Mouse (Mus musculus) limb, embryonic 14.5 days (tissue): Measurements from ENCODE around the gene Ncf1. TPM values are rescaled to one million over a fixed set of nuclear protein-coding genes. Genes with fewer than 3 reads are reported as not detected.

Experiments used
- ATAC-seq: fragments of 200-750 bp; cut with Nextera tagmentation; 2 replicates; pipeline ENCODE4 v1.8.0; 2017; ENCODE audit warnings: low read depth, moderate number of reproducible peaks, moderate TSS enrichment; ENCODE audit not compliant: low FRiP score
- DNase-seq: peaks from one replicate; pipeline ENCODE4 v3.0.0-alpha.2; 2015; ENCODE audit warnings: low spot score
- H3K27ac ChIP-seq: fragments of 300-500 bp; sonication (generic); replicated peaks from 2 replicates; pipeline ENCODE4 v1.5.1; 2014; ENCODE audit warnings: low read depth, mild to moderate bottlenecking, low read length, moderate library complexity, mixed read lengths
- H3K27me3 ChIP-seq: fragments of 300-500 bp; sonication (generic); 2 replicates; pipeline ENCODE4 v1.6.1; 2014; ENCODE audit warnings: low read length, mixed read lengths; ENCODE audit not compliant: control insufficient read depth, insufficient read depth
- H3K36me3 ChIP-seq: fragments of 300-500 bp; sonication (generic); 2 replicates; pipeline ENCODE4 v1.6.1; 2014; ENCODE audit warnings: mild to moderate bottlenecking, low read length, moderate library complexity, mixed read lengths; ENCODE audit not compliant: control insufficient read depth, insufficient read depth
- H3K4me1 ChIP-seq: fragments of 300-500 bp; sonication (generic); 2 replicates; pipeline ENCODE4 v1.6.1; 2014; ENCODE audit warnings: antibody characterized with exemption, low read length, mixed read lengths; ENCODE audit not compliant: control insufficient read depth, insufficient read depth
- H3K4me2 ChIP-seq: fragments of 300-500 bp; sonication (generic); replicated peaks from 2 replicates; pipeline ENCODE4 v1.6.1; 2014; ENCODE audit warnings: low read depth, mild to moderate bottlenecking, low read length, moderate library complexity; ENCODE audit not compliant: severe bottlenecking
- H3K4me3 ChIP-seq: fragments of 300-500 bp; sonication (generic); replicated peaks from 2 replicates; pipeline ENCODE4 v1.5.1; 2014; ENCODE audit warnings: low read length
- H3K9ac ChIP-seq: fragments of 300-500 bp; sonication (generic); 2 replicates; pipeline ENCODE4 v1.6.1; 2014; ENCODE audit warnings: mild to moderate bottlenecking, low read depth, low read length, moderate library complexity; ENCODE audit not compliant: severe bottlenecking
- H3K9me3 ChIP-seq: fragments of 300-500 bp; sonication (generic); 2 replicates; pipeline ENCODE4 v1.6.1; 2016; ENCODE audit warnings: low read length; ENCODE audit not compliant: control insufficient read depth
- POLR2A ChIP-seq: fragments of 200-500 bp; IDR thresholded peaks from 2 replicates; pipeline ENCODE4 v1.8.0; 2012; ENCODE audit warnings: inconsistent platforms, mild to moderate bottlenecking, moderate library complexity, borderline replicate concordance; ENCODE audit not compliant: insufficient read depth, insufficient read length; ENCODE audit errors: extremely low read depth
- WGBS: fragments of 180-500 bp; shearing (Covaris S2); extraction: QIAGEN DNeasy Blood & Tissue Kit; methylation state at CpG from one replicate; pipeline ENCODE4 v1.1.7; 2014; 5-methylcytosine and 5-hydroxymethylcytosine counted together
- polyA plus RNA-seq, 2 experiments: library from polyadenylated mRNA; depleted of rRNA in 1 of 2; stranded (reverse) in 1 of 2; unstranded in 1 of 2; fragments of >200 nt; fragmentation: Nextera tagmentation in 1 of 2; extraction: Ambion mirVana in 1 of 2; gene quantifications; 2 replicates each; pipeline versions ENCODE4 v1.2.1 to v1.2.3; 2012 to 2014

The Ncf1 gene
- polyA plus RNA-seq, 2 experiments: 8.3 to 8.4 TPM

DNA sequence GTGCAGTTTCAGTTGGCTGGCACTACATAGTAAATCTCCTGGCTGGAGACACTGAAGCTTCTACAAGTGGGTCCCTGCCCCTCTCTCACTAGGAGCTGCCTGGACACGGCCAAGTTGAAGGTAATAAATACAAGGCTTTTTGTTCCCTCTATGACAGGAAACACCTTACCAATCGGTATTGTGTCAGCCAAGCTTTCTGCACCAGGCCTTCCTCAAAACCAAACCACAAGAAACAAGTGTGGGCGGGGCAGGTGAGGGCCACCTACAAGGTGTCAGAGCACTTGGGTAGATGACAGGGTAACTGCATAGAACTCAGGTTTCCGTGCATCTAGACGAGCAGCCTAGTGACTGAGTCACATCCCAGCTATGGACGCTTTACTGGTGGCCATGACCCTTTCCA is 7.4 kb upstream of the Ncf1 start:
- no peak for DNase-seq
- no peak overlapping the region for H3K27ac ChIP-seq
- H3K36me3 ChIP-seq: peaks cover 60% of the 10 kb centered on the region
- H3K9ac ChIP-seq: no peak overlapping the region
- H3K27me3 ChIP-seq: no peaks in the 10 kb centered on the region
- no peak for TF ChIP-seq POLR2A
- WGBS: 86% methylated on average over 6 of the region's 6 CpGs
- no peak for ATAC-seq
- H3K4me1 ChIP-seq: peaks cover 27% of the 10 kb centered on the region
- no peak overlapping the region for H3K4me3 ChIP-seq
- no peaks in the 10 kb centered on the region for H3K9me3 ChIP-seq
- H3K4me2 ChIP-seq: no peak overlapping the region

DNA sequence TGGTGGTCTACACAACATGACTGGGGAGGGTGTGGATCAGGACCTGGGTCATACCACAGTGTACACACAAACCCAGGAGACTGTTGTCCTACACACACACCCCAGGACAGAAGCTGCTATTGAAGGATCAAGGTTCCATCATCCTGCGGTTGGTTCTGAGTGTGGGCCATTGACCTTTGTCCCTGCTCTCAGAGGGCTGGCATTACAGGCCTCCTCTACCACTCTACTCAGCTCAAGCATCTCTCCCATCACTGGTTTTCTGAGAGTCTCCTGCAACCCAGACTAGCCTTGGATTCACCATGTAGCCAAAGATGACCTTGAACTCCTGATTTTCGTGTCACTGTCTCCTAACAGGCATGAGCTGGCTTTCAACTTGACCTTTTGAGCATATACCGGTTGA is 6.8 kb upstream of the Ncf1 start:
- ATAC-seq: no peak
- 84% methylated on average over 3 of the region's 3 CpGs for WGBS

DNA sequence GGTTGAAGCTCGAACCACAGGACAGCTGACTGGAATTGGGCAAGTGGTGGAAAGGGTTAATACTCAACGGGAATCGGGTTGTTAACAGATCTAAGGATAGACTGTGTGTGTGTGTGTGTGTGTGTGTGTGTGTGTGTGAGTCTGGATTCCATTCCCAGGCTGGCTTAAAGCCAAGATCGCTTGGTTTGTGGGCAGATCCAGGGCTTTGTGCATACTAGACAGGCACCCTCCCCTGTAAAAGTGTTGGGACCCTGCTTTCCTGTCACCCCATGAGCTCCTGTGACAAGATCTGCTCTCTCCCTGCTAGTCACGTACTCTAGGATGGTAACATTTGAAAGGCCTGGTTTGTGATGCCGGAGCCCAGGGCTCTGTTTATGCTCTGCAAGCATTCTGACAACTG is 5.7 kb upstream of the Ncf1 start:
- Histone ChIP-seq H3K4me3 (no peak overlapping the region), H3K27ac (peak overlapping the region; percentile 58), H3K9me3 (no peaks in the 10 kb centered on the region), H3K27me3 (no peaks in the 10 kb centered on the region), H3K9ac (no peak overlapping the region), H3K36me3 (peaks cover 43% of the 10 kb centered on the region), H3K4me1 (peaks cover 27% of the 10 kb centered on the region), H3K4me2 (no peak overlapping the region)
- DNase-seq: peak; percentile 76
- 13% methylated on average over 6 of the region's 6 CpGs for WGBS
- TF ChIP-seq POLR2A: no peak
- ATAC-seq: peak; percentile 69; the same call in 1 of the 2 replicates

More for the DNA sequence above, 6.8 kb upstream of the Ncf1 start:
- H3K27me3 ChIP-seq: no peaks in the 10 kb centered on the region
- H3K4me2 ChIP-seq: no peak overlapping the region
- H3K36me3 ChIP-seq: peaks cover 55% of the 10 kb centered on the region
- no peak for DNase-seq
- no peak overlapping the region for H3K9ac ChIP-seq
- no peak overlapping the region for H3K4me3 ChIP-seq
- H3K4me1 ChIP-seq: peaks cover 27% of the 10 kb centered on the region
- no peak for TF ChIP-seq POLR2A
- no peaks in the 10 kb centered on the region for H3K9me3 ChIP-seq
- H3K27ac ChIP-seq: peak overlapping the region; percentile 55; the same call in 1 of the 2 replicates

DNA sequence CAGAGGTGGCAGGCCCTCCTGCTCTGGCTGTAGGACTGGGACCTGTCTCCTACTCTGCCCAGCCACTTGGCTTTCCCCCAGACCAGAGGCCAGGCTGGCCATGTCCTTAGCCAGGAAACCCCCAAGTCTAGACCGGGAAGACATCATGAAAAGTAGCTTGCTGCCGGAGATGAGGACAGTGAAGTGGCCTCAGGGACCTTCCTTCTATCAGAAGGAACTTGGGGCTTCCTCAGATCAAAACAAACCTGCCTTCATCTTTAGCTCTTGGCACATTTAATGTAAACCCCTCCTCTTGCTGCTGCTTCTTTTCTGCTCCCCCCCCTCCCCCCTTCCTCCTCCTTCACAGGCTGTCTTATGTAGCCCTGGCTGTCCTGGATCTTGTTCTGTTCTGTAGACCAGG is 4.8 kb upstream of the Ncf1 start:
- ATAC-seq (no peak), DNase-seq (no peak)
- Histone ChIP-seq H3K9ac (no peak overlapping the region), H3K4me3 (no peak overlapping the region), H3K27ac (peak overlapping the region; percentile 58; the same call in 1 of the 2 replicates), H3K36me3 (peaks cover 34% of the 10 kb centered on the region), H3K27me3 (no peaks in the 10 kb centered on the region), H3K9me3 (no peaks in the 10 kb centered on the region), H3K4me1 (peaks cover 27% of the 10 kb centered on the region), H3K4me2 (no peak overlapping the region)
- WGBS: 54% methylated on average over 2 of the region's 2 CpGs
- TF ChIP-seq POLR2A: no peak

DNA sequence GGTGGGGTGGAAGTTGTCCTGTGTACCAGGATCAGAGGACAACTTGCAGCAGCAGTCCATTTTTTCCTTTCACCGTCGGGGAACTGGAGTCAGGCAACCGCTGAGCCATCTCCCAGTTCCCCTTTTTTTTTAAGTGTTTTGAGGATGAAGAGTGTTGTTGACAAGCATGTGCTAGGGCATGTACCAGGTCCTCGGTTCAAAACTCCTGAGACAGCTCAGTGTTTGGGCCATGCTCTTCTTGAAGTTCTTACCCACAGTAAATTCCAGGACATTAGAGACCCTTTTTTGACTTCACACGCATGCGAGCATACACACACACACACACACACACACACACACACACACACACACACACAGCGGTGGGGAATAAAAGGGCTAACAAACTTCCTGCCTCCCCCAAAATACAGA is 3.8 kb upstream of the Ncf1 start:
- no peaks in the 10 kb centered on the region for H3K9me3 ChIP-seq
- H3K27me3 ChIP-seq: no peaks in the 10 kb centered on the region
- H3K36me3 ChIP-seq: peaks cover 25% of the 10 kb centered on the region
- peaks cover 27% of the 10 kb centered on the region for H3K4me1 ChIP-seq
- no peak for ATAC-seq
- no peak overlapping the region for H3K4me2 ChIP-seq
- no peak for DNase-seq
- TF ChIP-seq POLR2A: no peak
- H3K9ac ChIP-seq: no peak overlapping the region
- no peak overlapping the region for H3K4me3 ChIP-seq
- 31% methylated on average over 7 of the region's 7 CpGs for WGBS
- H3K27ac ChIP-seq: no peak overlapping the region

DNA sequence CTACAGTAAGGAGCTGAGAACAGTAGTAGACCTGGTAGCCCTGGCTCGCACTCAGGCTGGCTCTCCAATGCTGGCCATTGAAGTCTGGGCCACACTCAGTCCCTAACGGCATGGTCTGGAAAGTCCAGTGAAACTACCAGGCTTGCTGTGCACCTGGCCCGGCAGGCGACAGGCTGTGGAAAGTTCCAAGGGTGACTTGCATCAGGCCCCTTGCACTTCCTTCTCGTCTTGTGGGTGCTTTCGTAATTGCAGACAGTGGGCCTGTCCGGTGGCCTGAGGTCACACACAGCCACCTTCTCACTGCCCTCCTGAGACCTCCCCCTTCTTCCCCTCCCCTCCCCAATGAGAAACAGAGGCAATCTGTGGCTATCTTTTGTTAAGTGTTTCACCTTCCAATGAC is 3.1 kb upstream of the Ncf1 start:
- H3K4me2 ChIP-seq: no peak overlapping the region
- DNase-seq (no peak), ATAC-seq (no peak)
- H3K9ac ChIP-seq: no peak overlapping the region
- peaks cover 18% of the 10 kb centered on the region for H3K36me3 ChIP-seq
- H3K4me1 ChIP-seq: peaks cover 27% of the 10 kb centered on the region
- 11% methylated on average over 7 of the region's 7 CpGs for WGBS
- no peak overlapping the region for H3K27ac ChIP-seq
- no peak overlapping the region for H3K4me3 ChIP-seq
- no peaks in the 10 kb centered on the region for H3K27me3 ChIP-seq
- no peak for TF ChIP-seq POLR2A
- H3K9me3 ChIP-seq: no peaks in the 10 kb centered on the region
